Mouse (Mus musculus) hindbrain, embryonic 16.5 days (tissue): ENCODE results near the gene Gm9821. TPM values are rescaled to one million over a fixed set of nuclear protein-coding genes. Genes with fewer than 3 reads are reported as not detected.

Experiments
- ATAC-seq: fragments of 200-750 bp; cut with Nextera tagmentation; 2 replicates; pipeline ENCODE4 v1.8.0; 2017; ENCODE audit warnings: moderate TSS enrichment, moderate library complexity
- H3K27ac ChIP-seq: fragments of 300-500 bp; sonication (generic); 2 replicates; pipeline ENCODE4 v1.5.1; 2014; ENCODE audit warnings: low read depth, mild to moderate bottlenecking, control low read depth, low read length, moderate library complexity
- H3K27me3 ChIP-seq: fragments of 300-500 bp; sonication (generic); replicated peaks from 2 replicates; pipeline ENCODE4 v1.6.1; 2014; ENCODE audit warnings: low read length; ENCODE audit not compliant: control insufficient read depth, insufficient read depth
- H3K36me3 ChIP-seq: fragments of 300-500 bp; sonication (generic); 2 replicates; pipeline ENCODE4 v1.6.1; 2014; ENCODE audit warnings: mild to moderate bottlenecking, low read length, moderate library complexity, mixed read lengths; ENCODE audit not compliant: control insufficient read depth, insufficient read depth
- H3K4me1 ChIP-seq: fragments of 300-500 bp; sonication (generic); 2 replicates; pipeline ENCODE4 v1.6.1; 2014; ENCODE audit warnings: low read depth, low read length; ENCODE audit not compliant: control insufficient read depth, insufficient read depth
- H3K4me2 ChIP-seq: fragments of 300-500 bp; sonication (generic); 2 replicates; pipeline ENCODE4 v1.6.1; 2014; ENCODE audit warnings: mild to moderate bottlenecking, low read length, control low read depth, moderate library complexity
- H3K4me3 ChIP-seq: fragments of 300-500 bp; sonication (generic); 2 replicates; pipeline ENCODE4 v1.5.1; 2014; ENCODE audit warnings: mild to moderate bottlenecking, low read length, control low read depth, moderate library complexity
- H3K9ac ChIP-seq: fragments of 300-500 bp; sonication (generic); 2 replicates; pipeline ENCODE4 v1.6.1; 2014; ENCODE audit warnings: low read depth, mild to moderate bottlenecking, control low read depth, low read length, moderate library complexity
- H3K9me3 ChIP-seq: fragments of 300-500 bp; sonication (generic); 2 replicates; pipeline ENCODE4 v1.6.1; 2014; ENCODE audit warnings: mild to moderate bottlenecking, low read length, moderate library complexity; ENCODE audit not compliant: control insufficient read depth
- WGBS: fragments of 180-500 bp; shearing (Covaris S2); extraction: QIAGEN DNeasy Blood & Tissue Kit; methylation state at CpG from one replicate; pipeline ENCODE4 v1.1.7; 2014; 5-methylcytosine and 5-hydroxymethylcytosine counted together
- polyA plus RNA-seq: library from polyadenylated mRNA; unstranded; fragments of >200 nt; fragmentation: Nextera tagmentation; extraction: Ambion mirVana; gene quantifications from 2 replicates; pipeline ENCODE4 v1.2.1, GENCODE M21; 2015

Gene Gm9821
- polyA plus RNA-seq, 1 experiment from 2014 or later: 0.29 TPM

DNA sequence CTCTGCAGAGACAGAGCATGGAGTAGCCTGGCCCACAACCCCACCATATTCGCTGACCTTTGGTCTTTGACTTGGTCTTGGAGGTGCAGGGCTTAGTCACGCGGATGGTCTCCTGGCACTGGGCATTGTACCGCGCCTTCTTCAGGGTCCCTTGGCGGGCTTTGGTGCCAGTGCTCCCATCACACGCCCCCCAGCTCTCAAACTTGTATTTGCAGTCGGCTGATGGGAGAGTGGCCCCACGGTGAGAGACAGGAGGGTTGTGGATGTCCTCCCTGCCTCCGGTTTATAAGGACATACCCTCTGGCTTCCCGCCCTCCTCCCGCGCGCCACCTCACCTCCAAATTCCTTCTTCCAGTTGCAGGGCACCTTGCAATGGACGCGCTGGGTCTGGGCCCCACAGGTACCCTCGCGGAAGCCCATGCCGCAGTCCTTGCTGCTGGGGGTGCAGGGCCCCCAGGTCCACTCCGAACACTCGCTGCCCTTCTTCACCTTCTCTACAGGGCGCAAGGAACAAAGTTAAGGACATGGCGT is 14.7 kb upstream of the Gm9821 start:
- under 1% methylated on average over 21 of the region's 23 CpGs for WGBS
- H3K36me3 ChIP-seq: no peaks in the 10 kb centered on the region
- peak overlapping the region; percentile 52 for H3K4me3 ChIP-seq
- peak overlapping the region; percentile 73 for H3K9ac ChIP-seq
- no peaks in the 10 kb centered on the region for H3K9me3 ChIP-seq
- no peak for ATAC-seq
- H3K27ac ChIP-seq: no peak overlapping the region; the same call in 1 of the 2 replicates
- peak overlapping the region; percentile 58 for H3K4me2 ChIP-seq
- 0 out of 2 replicates have a peak, but pooled peaks cover 5% of the 10 kb centered on the region for H3K27me3 ChIP-seq
- H3K4me1 ChIP-seq: peaks cover 18% of the 10 kb centered on the region

DNA sequence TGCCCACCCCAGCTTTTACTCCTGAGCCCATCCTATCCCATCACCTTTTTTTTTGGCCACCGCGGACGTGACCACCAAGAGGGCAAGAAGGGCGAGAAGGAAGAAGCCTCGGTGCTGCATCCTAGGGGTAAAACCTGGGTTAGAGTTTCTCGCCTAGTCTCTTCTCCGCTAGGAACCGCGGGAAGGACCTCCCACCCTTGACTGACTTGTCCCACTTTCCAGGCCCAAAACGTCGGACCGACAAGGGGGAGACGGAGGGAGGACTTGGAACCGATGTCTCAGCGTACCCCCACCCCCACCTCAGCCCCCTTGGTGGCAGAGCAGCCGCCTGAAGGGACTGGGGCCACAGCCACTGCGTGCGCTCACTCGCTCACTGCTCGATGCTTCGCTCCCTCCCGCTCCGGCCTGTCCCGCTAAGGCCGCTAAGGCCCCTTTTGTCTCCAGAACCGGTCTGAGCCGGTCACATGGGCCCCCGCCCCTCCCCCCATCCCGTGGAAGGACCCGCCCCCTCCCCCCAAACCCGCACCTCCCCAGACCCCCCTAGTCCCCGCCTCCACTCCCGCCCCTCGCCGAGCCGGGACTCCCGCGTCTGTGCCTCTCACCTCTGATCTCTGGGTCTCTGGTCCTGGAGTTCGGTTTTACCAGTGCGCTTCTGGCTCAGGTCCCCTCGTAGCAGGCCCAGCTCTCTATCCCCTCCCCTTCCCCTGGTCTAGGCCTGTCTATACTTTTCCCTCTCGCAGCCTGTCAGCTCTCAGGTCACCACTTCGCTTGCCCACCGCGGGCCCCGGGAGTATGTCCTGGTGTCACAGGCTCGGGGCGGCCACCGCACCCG is 14.0 kb upstream of the Gm9821 start:
- peak; percentile 73 for ATAC-seq
- Histone ChIP-seq H3K9me3 (no peaks in the 10 kb centered on the region), H3K9ac (peak overlapping the region; percentile 73), H3K27me3 (0 out of 2 replicates have a peak, but pooled peaks cover 5% of the 10 kb centered on the region), H3K4me3 (peak overlapping the region; percentile 52), H3K27ac (peak overlapping the region; percentile 71), H3K4me1 (peaks cover 18% of the 10 kb centered on the region), H3K36me3 (peaks cover 4% of the 10 kb centered on the region), H3K4me2 (peak overlapping the region; percentile 58)
- WGBS: 1% methylated on average over 41 of the region's 50 CpGs

GRCm38 (mm10) chr2:91932160-91932711 is 13.3 kb upstream of the Gm9821 start, which contains the start of gene Mdk:
Gene Mdk, minus strand, starts transcription at chr2:91932297.
- peak within 1 kb of the TSS; percentile 52 for H3K4me3 ChIP-seq
- peak within 1 kb of the TSS; percentile 71 for H3K27ac ChIP-seq
- peak within 1 kb of the TSS; percentile 58 for H3K4me2 ChIP-seq
- peaks cover 5% of the 10 kb centered on the region for H3K36me3 ChIP-seq
- 0 out of 2 replicates have a peak, but pooled peaks cover 5% of the 10 kb centered on the region for H3K27me3 ChIP-seq
- peak within 1 kb of the TSS; percentile 73 for H3K9ac ChIP-seq
- WGBS: 7% methylated on average over 16 of the region's 16 CpGs
- H3K4me1 ChIP-seq: peaks cover 18% of the 10 kb centered on the region
- ATAC-seq: no peak
- H3K9me3 ChIP-seq: no peaks in the 10 kb centered on the region

GRCm38 (mm10) chr2:91932737-91933350 is 12.7 kb upstream of the Gm9821 start:
- 20% methylated on average over 6 of the region's 6 CpGs for WGBS
- H3K27ac ChIP-seq: peak overlapping the region; percentile 2; the same call in 1 of the 2 replicates
- peaks cover 18% of the 10 kb centered on the region for H3K4me1 ChIP-seq
- peaks cover 7% of the 10 kb centered on the region for H3K36me3 ChIP-seq
- no peak overlapping the region for H3K4me2 ChIP-seq
- H3K9ac ChIP-seq: no peak overlapping the region
- ATAC-seq: no peak
- H3K4me3 ChIP-seq: no peak overlapping the region
- 0 out of 2 replicates have a peak, but pooled peaks cover 5% of the 10 kb centered on the region for H3K27me3 ChIP-seq
- H3K9me3 ChIP-seq: no peaks in the 10 kb centered on the region

- no peak for ATAC-seq
- 44% methylated on average over 9 of the region's 9 CpGs for WGBS
- Histone ChIP-seq H3K4me2 (no peak overlapping the region), H3K9ac (no peak overlapping the region), H3K4me1 (peaks cover 18% of the 10 kb centered on the region), H3K9me3 (no peaks in the 10 kb centered on the region), H3K27me3 (0 out of 2 replicates have a peak, but pooled peaks cover 3% of the 10 kb centered on the region), H3K27ac (peak overlapping the region; percentile 2; the same call in 1 of the 2 replicates), H3K4me3 (no peak overlapping the region), H3K36me3 (peaks cover 13% of the 10 kb centered on the region)
These were observed 12.0 kb upstream of the Gm9821 start for GRCm38 (mm10) chr2:91933471-91933870.

DNA sequence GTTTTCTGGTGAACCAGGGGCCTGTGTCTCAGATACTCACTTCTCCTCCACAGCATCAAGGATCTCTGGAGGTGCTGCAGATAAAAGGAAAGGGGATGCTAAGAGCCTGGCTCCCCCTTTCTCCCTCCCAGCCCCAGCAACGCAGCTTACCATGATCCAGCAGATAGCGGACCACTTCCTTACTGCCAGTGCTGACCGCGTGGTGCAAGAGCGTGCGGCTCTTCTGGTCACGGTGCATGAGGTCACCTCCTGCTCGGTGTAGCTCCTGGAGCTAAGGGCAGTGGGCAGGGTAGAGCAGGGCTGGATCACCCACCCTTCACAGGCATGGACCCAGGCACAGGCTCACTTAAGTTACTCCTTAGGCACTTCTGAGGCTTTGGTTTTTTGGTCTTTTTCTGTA is 11.5 kb upstream of the Gm9821 start:
- Histone ChIP-seq H3K9ac (no peak overlapping the region), H3K4me2 (no peak overlapping the region), H3K27me3 (no peaks in the 10 kb centered on the region), H3K27ac (no peak overlapping the region), H3K36me3 (peaks cover 17% of the 10 kb centered on the region), H3K4me3 (no peak overlapping the region), H3K9me3 (no peaks in the 10 kb centered on the region), H3K4me1 (peaks cover 18% of the 10 kb centered on the region)
- no peak for ATAC-seq
- whole genome bisulfite sequencing: 51% methylated on average over 8 of the region's 8 CpGs

DNA sequence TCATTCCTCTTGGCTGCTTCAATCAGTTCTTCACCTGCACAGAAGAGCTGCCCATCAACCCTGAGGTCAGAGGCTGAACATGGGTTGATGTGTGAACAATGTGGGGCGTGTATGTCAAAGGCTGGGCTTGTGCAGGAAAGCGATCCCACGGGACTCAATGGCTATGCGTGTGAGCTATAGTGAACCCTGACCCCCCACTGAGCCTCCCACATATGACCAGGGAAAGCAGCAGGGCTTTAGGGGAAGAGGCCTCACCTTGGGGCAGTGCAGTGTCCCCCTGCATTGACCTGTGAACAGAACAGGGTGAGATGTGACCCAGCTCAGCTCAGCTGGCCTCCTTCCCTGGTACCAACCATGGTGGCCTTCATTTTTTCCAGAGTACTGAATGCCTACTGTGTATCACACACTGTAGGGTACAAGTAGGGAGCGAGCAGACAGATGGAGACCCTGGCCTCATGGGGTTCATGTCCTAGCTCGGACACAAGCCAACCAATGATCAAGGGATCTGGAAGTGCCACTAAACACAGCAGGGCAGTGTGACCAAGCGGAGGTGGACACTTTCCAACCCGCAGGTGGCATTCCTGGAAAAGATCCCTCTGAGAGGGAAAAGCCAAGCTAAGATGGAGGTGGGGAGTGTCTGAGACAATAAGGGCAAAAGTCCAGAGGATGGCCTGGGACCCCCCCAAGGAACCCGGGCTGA is 10.5 kb upstream of the Gm9821 start:
- peaks cover 19% of the 10 kb centered on the region for H3K36me3 ChIP-seq
- ATAC-seq: no peak
- H3K9me3 ChIP-seq: no peaks in the 10 kb centered on the region

GRCm38 (mm10) chr2:91936154-91936553 is 9.3 kb upstream of the Gm9821 start:
- H3K27me3 ChIP-seq: no peaks in the 10 kb centered on the region
- H3K4me2 ChIP-seq: no peak overlapping the region
- no peak overlapping the region for H3K4me3 ChIP-seq
- H3K9me3 ChIP-seq: no peaks in the 10 kb centered on the region
- ATAC-seq: no peak
- no peak overlapping the region for H3K27ac ChIP-seq
- H3K9ac ChIP-seq: no peak overlapping the region
- 88% methylated on average over 7 of the region's 7 CpGs for WGBS
- peaks cover 8% of the 10 kb centered on the region; the same call in 1 of the 2 replicates for H3K4me1 ChIP-seq
- peaks cover 19% of the 10 kb centered on the region for H3K36me3 ChIP-seq

More for the DNA sequence above, 10.5 kb upstream of the Gm9821 start:
- WGBS: 82% methylated on average over 9 of the region's 9 CpGs
- Histone ChIP-seq H3K27ac (no peak overlapping the region), H3K4me3 (no peak overlapping the region), H3K4me2 (no peak overlapping the region), H3K9ac (no peak overlapping the region), H3K27me3 (no peaks in the 10 kb centered on the region), H3K4me1 (peaks cover 15% of the 10 kb centered on the region)
